Mouse (Mus musculus) limb, embryonic 14.5 days (tissue): ENCODE measurements at regions not wholly inside any gene's neighbourhood (a gene's known extent, or its start where the extent isn't known, plus 50 kb on each side); places are given as distances from the start of the nearest gene placed in this dataset.

Source experiments
- ATAC-seq: fragments of 200-750 bp; cut with Nextera tagmentation; 2 replicates; pipeline ENCODE4 v1.8.0; 2017; ENCODE audit warnings: low read depth, moderate number of reproducible peaks, moderate TSS enrichment; ENCODE audit not compliant: low FRiP score
- DNase-seq: peaks from one replicate; pipeline ENCODE4 v3.0.0-alpha.2; 2015; ENCODE audit warnings: low spot score
- H3K27ac ChIP-seq: fragments of 300-500 bp; sonication (generic); replicated peaks from 2 replicates; pipeline ENCODE4 v1.5.1; 2014; ENCODE audit warnings: low read depth, mild to moderate bottlenecking, low read length, moderate library complexity, mixed read lengths
- H3K27me3 ChIP-seq: fragments of 300-500 bp; sonication (generic); 2 replicates; pipeline ENCODE4 v1.6.1; 2014; ENCODE audit warnings: low read length, mixed read lengths; ENCODE audit not compliant: control insufficient read depth, insufficient read depth
- H3K36me3 ChIP-seq: fragments of 300-500 bp; sonication (generic); 2 replicates; pipeline ENCODE4 v1.6.1; 2014; ENCODE audit warnings: mild to moderate bottlenecking, low read length, moderate library complexity, mixed read lengths; ENCODE audit not compliant: control insufficient read depth, insufficient read depth
- H3K4me1 ChIP-seq: fragments of 300-500 bp; sonication (generic); 2 replicates; pipeline ENCODE4 v1.6.1; 2014; ENCODE audit warnings: antibody characterized with exemption, low read length, mixed read lengths; ENCODE audit not compliant: control insufficient read depth, insufficient read depth
- H3K4me2 ChIP-seq: fragments of 300-500 bp; sonication (generic); replicated peaks from 2 replicates; pipeline ENCODE4 v1.6.1; 2014; ENCODE audit warnings: low read depth, mild to moderate bottlenecking, low read length, moderate library complexity; ENCODE audit not compliant: severe bottlenecking
- H3K4me3 ChIP-seq: fragments of 300-500 bp; sonication (generic); replicated peaks from 2 replicates; pipeline ENCODE4 v1.5.1; 2014; ENCODE audit warnings: low read length
- H3K9ac ChIP-seq: fragments of 300-500 bp; sonication (generic); 2 replicates; pipeline ENCODE4 v1.6.1; 2014; ENCODE audit warnings: mild to moderate bottlenecking, low read depth, low read length, moderate library complexity; ENCODE audit not compliant: severe bottlenecking
- H3K9me3 ChIP-seq: fragments of 300-500 bp; sonication (generic); 2 replicates; pipeline ENCODE4 v1.6.1; 2016; ENCODE audit warnings: low read length; ENCODE audit not compliant: control insufficient read depth
- POLR2A ChIP-seq: fragments of 200-500 bp; IDR thresholded peaks from 2 replicates; pipeline ENCODE4 v1.8.0; 2012; ENCODE audit warnings: inconsistent platforms, mild to moderate bottlenecking, moderate library complexity, borderline replicate concordance; ENCODE audit not compliant: insufficient read depth, insufficient read length; ENCODE audit errors: extremely low read depth
- WGBS: fragments of 180-500 bp; shearing (Covaris S2); extraction: QIAGEN DNeasy Blood & Tissue Kit; methylation state at CpG from one replicate; pipeline ENCODE4 v1.1.7; 2014; 5-methylcytosine and 5-hydroxymethylcytosine counted together

GRCm38 (mm10) chr7:136765026-136765425, 129.4 kb upstream of the Mgmt start:
- Histone ChIP-seq H3K27me3 (no peaks in the 10 kb centered on the region), H3K9me3 (no peaks in the 10 kb centered on the region), H3K9ac (no peak overlapping the region), H3K27ac (no peak overlapping the region), H3K36me3 (no peaks in the 10 kb centered on the region), H3K4me2 (no peak overlapping the region), H3K4me3 (no peak overlapping the region), H3K4me1 (peaks cover 5% of the 10 kb centered on the region)
- ATAC-seq: no peak
- WGBS: 44% methylated on average over 7 of the region's 7 CpGs
- TF ChIP-seq POLR2A: no peak
- DNase-seq: no peak

GRCm38 (mm10) chr7:136767231-136767630, 127.2 kb upstream of the Mgmt start:
- no peak overlapping the region for H3K4me2 ChIP-seq
- DNase-seq (peak; percentile 18), ATAC-seq (no peak)
- no peak overlapping the region for H3K9ac ChIP-seq
- TF ChIP-seq POLR2A: no peak
- peaks cover 5% of the 10 kb centered on the region for H3K4me1 ChIP-seq
- WGBS: 54% methylated on average over 9 of the region's 9 CpGs
- H3K36me3 ChIP-seq: no peaks in the 10 kb centered on the region
- H3K27me3 ChIP-seq: no peaks in the 10 kb centered on the region
- H3K9me3 ChIP-seq: no peaks in the 10 kb centered on the region
- no peak overlapping the region for H3K4me3 ChIP-seq
- H3K27ac ChIP-seq: no peak overlapping the region

- DNase-seq (peak; percentile 47), ATAC-seq (peak; percentile 78; the same call in 1 of the 2 replicates)
- Histone ChIP-seq H3K4me2 (no peak overlapping the region), H3K36me3 (no peaks in the 10 kb centered on the region), H3K4me1 (peaks cover 16% of the 10 kb centered on the region), H3K27me3 (0 out of 2 replicates have a peak, but pooled peaks cover 5% of the 10 kb centered on the region), H3K9ac (no peak overlapping the region), H3K9me3 (no peaks in the 10 kb centered on the region), H3K4me3 (no peak overlapping the region), H3K27ac (no peak overlapping the region)
- TF ChIP-seq POLR2A: no peak
- WGBS: 25% methylated on average over 11 of the region's 11 CpGs
Measured at GRCm38 (mm10) chr7:136780708-136781107, 113.7 kb upstream of the Mgmt start.

GRCm38 (mm10) chr7:136791162-136791561, 103.3 kb upstream of the Mgmt start:
- no peak for DNase-seq
- Histone ChIP-seq H3K4me2 (no peak overlapping the region), H3K27me3 (no peaks in the 10 kb centered on the region), H3K27ac (no peak overlapping the region), H3K4me3 (no peak overlapping the region), H3K4me1 (peaks cover 7% of the 10 kb centered on the region), H3K9ac (no peak overlapping the region), H3K36me3 (no peaks in the 10 kb centered on the region), H3K9me3 (no peaks in the 10 kb centered on the region)
- ATAC-seq: no peak
- 19% methylated on average over 2 of the region's 2 CpGs for WGBS
- no peak for TF ChIP-seq POLR2A

- no peaks in the 10 kb centered on the region for H3K36me3 ChIP-seq
- WGBS: 63% methylated on average over 5 of the region's 5 CpGs
- no peak for DNase-seq
Measured at GRCm38 (mm10) chr7:136792131-136792530, 102.3 kb upstream of the Mgmt start.

GRCm38 (mm10) chr7:136796415-136796814, 98.0 kb upstream of the Mgmt start:
- Histone ChIP-seq H3K36me3 (no peaks in the 10 kb centered on the region), H3K4me2 (no peak overlapping the region), H3K9ac (no peak overlapping the region), H3K27me3 (no peaks in the 10 kb centered on the region), H3K4me3 (no peak overlapping the region), H3K9me3 (no peaks in the 10 kb centered on the region), H3K4me1 (peaks cover 9% of the 10 kb centered on the region), H3K27ac (no peak overlapping the region)
- no peak for ATAC-seq
- TF ChIP-seq POLR2A: no peak
- no peak for DNase-seq

More at GRCm38 (mm10) chr7:136792131-136792530, 102.3 kb upstream of the Mgmt start:
- Histone ChIP-seq H3K9me3 (no peaks in the 10 kb centered on the region), H3K27me3 (no peaks in the 10 kb centered on the region), H3K4me3 (no peak overlapping the region), H3K27ac (no peak overlapping the region), H3K4me1 (peaks cover 7% of the 10 kb centered on the region), H3K4me2 (no peak overlapping the region), H3K9ac (no peak overlapping the region)
- no peak for TF ChIP-seq POLR2A
- ATAC-seq: no peak
